Mouse (Mus musculus) liver, embryonic 14.5 days (tissue): Measurements from ENCODE around the gene Vav2.

Experiments
- CTCF ChIP-seq: IDR thresholded peaks from 2 replicates; pipeline ENCODE4 v1.5.1; 2016; ENCODE audit warnings: antibody characterized with exemption, low read depth, control low read depth
- EP300 ChIP-seq: IDR thresholded peaks from 2 replicates; pipeline ENCODE4 v1.6.1; 2016; ENCODE audit warnings: antibody characterized with exemption, low read depth

DNA sequence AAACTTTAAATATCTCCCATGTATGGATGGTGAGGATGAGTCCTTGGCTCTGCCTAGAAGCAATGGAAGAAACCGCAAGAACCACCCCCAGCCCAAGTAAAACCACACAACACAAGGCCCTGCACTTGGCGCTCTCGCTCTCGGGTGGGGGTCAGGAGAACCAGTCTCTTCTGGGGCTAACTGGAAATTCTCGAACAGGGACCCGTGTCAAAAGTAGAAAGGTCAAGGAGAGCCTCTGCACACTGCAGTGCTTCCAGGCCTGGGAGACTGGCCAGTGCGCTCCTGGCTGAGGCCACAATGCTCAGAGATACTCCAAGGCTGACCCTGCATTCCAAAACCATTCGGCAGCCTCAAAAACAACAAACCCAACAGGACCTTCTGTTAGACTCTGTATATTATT is 20.0 kb upstream of the Vav2 start:
- TF ChIP-seq CTCF, result no peak
- TF ChIP-seq EP300, result no peak
